Comparison of ENCODE assay signal across 13 mouse cellular contexts in genomic region chr13:63741879-63742278, GRCm38 (mm10).
DNase-seq lines count a peak whose midpoint lies in the region; TF ChIP-seq lines count a peak whose summit lies in the region.
"Had no signal": no experiment of that assay in that cellular context is flagged by ENCODE, and none has a peak within 500 bp of the region (broad histone marks: within the 10 kb centered on the region; RNA-seq: fewer than 3 reads in every experiment).

No protein-coding gene starts in this region.

- no peaks in the 10 kb centered on the region for H3K36me3 ChIP-seq in thymus, adult 2 months (ENCODE audit: control insufficient read depth, insufficient read depth, low read length)
- H3K36me3 ChIP-seq: embryonic facial prominence, embryonic 15.5 days; limb, embryonic 15.5 days had no signal

- no peak for TF ChIP-seq CTCF in thymus, adult 2 months (IDR thresholded peaks at IDR 0.05; ENCODE audit: borderline replicate concordance, control insufficient read depth, extremely low read depth, insufficient read depth, low read length, poor library complexity)
- TF ChIP-seq CTCF in gastrocnemius, adult 2 months (IDR thresholded peaks at IDR 0.05): no peak

- H3K27me3 ChIP-seq in thymus, adult 2 months (ENCODE audit: control insufficient read depth, insufficient read depth, low read length): no peaks in the 10 kb centered on the region
- H3K27me3 ChIP-seq: embryonic facial prominence, embryonic 15.5 days; limb, embryonic 15.5 days had no signal

- intact Hi-C loops in left cerebral cortex, postnatal 10 days (cut with DNase I): no loop called here
- intact Hi-C loops in gastrocnemius, adult 2 months (cut with DNase I): no loop called here

- H3K4me3 ChIP-seq in thymus, adult 2 months (ENCODE audit: control insufficient read depth, insufficient read depth, low read length): no peak overlapping the region
- no peak overlapping the region for H3K4me3 ChIP-seq in gastrocnemius, adult 2 months
- H3K4me3 ChIP-seq: embryonic facial prominence, embryonic 15.5 days; limb, embryonic 15.5 days had no signal

- no peak overlapping the region for H3K27ac ChIP-seq in thymus, adult 2 months (ENCODE audit: control insufficient read depth, insufficient read depth, low read length)
- H3K27ac ChIP-seq in gastrocnemius, adult 2 months: no peak overlapping the region
- H3K27ac ChIP-seq: embryonic facial prominence, embryonic 15.5 days; limb, embryonic 15.5 days; macrophage had no signal

- peak; percentile 38 to 53 for DNase-seq in left cerebral cortex, postnatal 10 days (ENCODE audit: extremely low spot score in 1 of 2, low spot score in 2 of 2)
- DNase-seq in left cerebral cortex, adult 11 months (ENCODE audit: low spot score): no peak
- peak; percentile 5 to 7 for DNase-seq in cerebellum, adult 18-20 months
- DNase-seq in cerebellum, postnatal 14 days: peak; percentile 74 to 79
- peak; percentile 58 for DNase-seq in retina, embryonic 14.5 days (ENCODE audit: low spot score)
- DNase-seq in thymus, adult 2 months: no peak
- no peak for DNase-seq in gastrocnemius, adult 2 months
- DNase-seq: gastrocnemius, postnatal 36 days; heart, postnatal 10 days; thymus, postnatal 36 days had no signal

- H3K4me1 ChIP-seq in thymus, adult 2 months (replicated peaks; ENCODE audit: control insufficient read depth, insufficient read depth, low read length): no peaks in the 10 kb centered on the region
- H3K4me1 ChIP-seq: embryonic facial prominence, embryonic 15.5 days; limb, embryonic 15.5 days had no signal

- no peak for TF ChIP-seq POLR2A in thymus, adult 2 months (IDR thresholded peaks at IDR 0.05; ENCODE audit: control insufficient read depth, extremely low read depth, insufficient read depth, low read length, poor library complexity)

- 89% methylated on average over 2 of the region's 2 CpGs for WGBS in thymus, adult 2 months

Comparison
In these comparisons a context has a peak if more than half of its experiments do, and no peak if none do; other contexts are left out.
1. DNase-seq: peak in left cerebral cortex, postnatal 10 days (2 of 2), cerebellum, adult 18-20 months (2 of 2), cerebellum, postnatal 14 days (2 of 2) and retina, embryonic 14.5 days (single experiment); none in left cerebral cortex, adult 11 months (single experiment), thymus, adult 2 months (single experiment) and gastrocnemius, adult 2 months (single experiment).